Mouse (Mus musculus): ENCODE data around the gene Slc9a6. TPM values are rescaled to one million over a fixed set of nuclear protein-coding genes. Genes with fewer than 3 reads are reported as not detected.

Gene Slc9a6
- polyA plus RNA-seq, 1 experiment from 2014 or later, result 25.0 TPM

DNA sequence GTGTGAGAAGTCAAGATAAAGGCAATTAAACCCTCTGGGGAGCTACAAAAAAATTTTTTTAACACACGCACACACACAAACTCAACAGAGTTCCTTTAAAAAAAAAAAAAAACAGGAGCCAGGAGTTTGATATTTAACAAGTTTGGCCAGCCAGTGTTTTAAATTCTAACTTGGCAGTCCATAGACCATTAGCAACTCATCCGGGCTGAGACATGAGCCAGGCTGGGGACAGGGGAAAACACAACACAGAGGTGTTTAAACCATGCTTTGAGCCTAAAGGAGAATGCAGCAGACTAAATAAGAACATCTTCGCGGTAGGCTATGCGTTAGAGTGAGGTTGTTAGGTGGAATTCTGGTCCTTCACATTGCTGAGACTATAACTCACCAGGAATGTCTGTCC lies 58.5 kb downstream of the Slc9a6 start:
- Histone ChIP-seq H3K4me1 (0 out of 2 replicates have a peak, but pooled peaks cover 3% of the 10 kb centered on the region), H3K4me3 (no peak overlapping the region), H3K4me2 (no peak overlapping the region), H3K27ac (no peak overlapping the region), H3K27me3 (no peaks in the 10 kb centered on the region), H3K9ac (no peak overlapping the region), H3K9me3 (replicated peaks) (no peaks in the 10 kb centered on the region), H3K36me3 (ENCODE audit: poor library complexity, severe bottlenecking) (no peaks in the 10 kb centered on the region)
- no peak for ATAC-seq
- 92% methylated on average over 5 of the region's 5 CpGs for WGBS

- no peaks in the 10 kb centered on the region for H3K9me3 ChIP-seq (replicated peaks)
- H3K36me3 ChIP-seq (ENCODE audit: poor library complexity, severe bottlenecking), result no peaks in the 10 kb centered on the region
- no peak overlapping the region for H3K4me3 ChIP-seq
- WGBS, result 84% methylated on average over 3 of the region's 3 CpGs
- no peak overlapping the region for H3K27ac ChIP-seq
- no peak for ATAC-seq
- H3K27me3 ChIP-seq, result no peaks in the 10 kb centered on the region
- 0 out of 2 replicates have a peak, but pooled peaks cover under 1% of the 10 kb centered on the region for H3K4me1 ChIP-seq
- no peak overlapping the region for H3K9ac ChIP-seq
- no peak overlapping the region for H3K4me2 ChIP-seq
Measured at GRCm38 (mm10) chrX:56668501-56668900, 58.9 kb downstream of the Slc9a6 start.

GRCm38 (mm10) chrX:56675556-56675955 lies 66.0 kb downstream of the Slc9a6 start:
- H3K27me3 ChIP-seq, result no peaks in the 10 kb centered on the region
- H3K4me1 ChIP-seq, result no peaks in the 10 kb centered on the region
- H3K4me3 ChIP-seq, result no peak overlapping the region
- no peaks in the 10 kb centered on the region for H3K9me3 ChIP-seq (replicated peaks)
- ATAC-seq, result no peak
- 86% methylated on average over 6 of the region's 6 CpGs for WGBS
- no peak overlapping the region for H3K9ac ChIP-seq
- no peak overlapping the region for H3K27ac ChIP-seq
- no peaks in the 10 kb centered on the region for H3K36me3 ChIP-seq (ENCODE audit: poor library complexity, severe bottlenecking)
- H3K4me2 ChIP-seq, result no peak overlapping the region

- no peak for ATAC-seq
- Histone ChIP-seq H3K27ac (no peak overlapping the region), H3K4me3 (no peak overlapping the region), H3K4me2 (no peak overlapping the region), H3K4me1 (0 out of 2 replicates have a peak, but pooled peaks cover 2% of the 10 kb centered on the region), H3K9ac (no peak overlapping the region), H3K27me3 (no peaks in the 10 kb centered on the region), H3K36me3 (ENCODE audit: poor library complexity, severe bottlenecking) (no peaks in the 10 kb centered on the region), H3K9me3 (replicated peaks) (no peaks in the 10 kb centered on the region)
- 87% methylated on average over 6 of the region's 6 CpGs for WGBS
Measured at GRCm38 (mm10) chrX:56677736-56678135, 68.2 kb downstream of the Slc9a6 start.

DNA sequence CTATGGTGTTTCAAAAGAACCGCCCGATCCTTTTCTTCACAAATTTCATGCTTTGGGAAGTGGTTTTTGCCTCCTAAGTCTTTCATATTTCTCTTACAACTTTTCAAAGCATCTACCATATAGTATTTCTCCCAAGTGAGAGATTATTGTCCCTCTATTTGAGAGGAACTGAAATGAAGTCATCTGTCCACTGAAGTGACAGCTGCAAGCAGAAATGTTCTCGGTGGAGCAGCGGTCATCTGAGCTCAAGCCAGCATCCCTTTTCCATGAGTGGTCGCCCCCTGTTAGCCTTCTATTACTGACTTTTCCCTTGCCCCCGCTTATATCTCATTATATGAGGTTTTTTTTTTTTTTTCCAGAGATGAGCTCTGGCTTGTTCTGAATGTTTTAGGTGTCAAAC lies 69.5 kb downstream of the Slc9a6 start:
- WGBS, result 88% methylated on average over 6 of the region's 6 CpGs
- no peak for ATAC-seq

GRCm38 (mm10) chrX:56682156-56682720 lies 72.7 kb downstream of the Slc9a6 start:
- 0 out of 2 replicates have a peak, but pooled peaks cover 3% of the 10 kb centered on the region for H3K4me1 ChIP-seq
- H3K9ac ChIP-seq, result no peak overlapping the region
- H3K36me3 ChIP-seq (ENCODE audit: poor library complexity, severe bottlenecking), result no peaks in the 10 kb centered on the region
- no peak overlapping the region for H3K4me3 ChIP-seq
- no peaks in the 10 kb centered on the region for H3K27me3 ChIP-seq
- 32% methylated on average over 1 of the region's 1 CpGs for WGBS
- H3K27ac ChIP-seq, result no peak overlapping the region
- no peaks in the 10 kb centered on the region for H3K9me3 ChIP-seq (replicated peaks)
- no peak overlapping the region for H3K4me2 ChIP-seq
- ATAC-seq, result peak; percentile 70; the same call in 1 of the 2 replicates

More for the DNA sequence above, 69.5 kb downstream of the Slc9a6 start:
- no peaks in the 10 kb centered on the region for H3K36me3 ChIP-seq (ENCODE audit: poor library complexity, severe bottlenecking)
- no peaks in the 10 kb centered on the region for H3K9me3 ChIP-seq (replicated peaks)
- no peak overlapping the region for H3K9ac ChIP-seq
- H3K4me3 ChIP-seq, result no peak overlapping the region
- H3K4me1 ChIP-seq, result 0 out of 2 replicates have a peak, but pooled peaks cover 3% of the 10 kb centered on the region
- no peak overlapping the region for H3K27ac ChIP-seq
- H3K4me2 ChIP-seq, result no peak overlapping the region
- no peaks in the 10 kb centered on the region for H3K27me3 ChIP-seq

DNA sequence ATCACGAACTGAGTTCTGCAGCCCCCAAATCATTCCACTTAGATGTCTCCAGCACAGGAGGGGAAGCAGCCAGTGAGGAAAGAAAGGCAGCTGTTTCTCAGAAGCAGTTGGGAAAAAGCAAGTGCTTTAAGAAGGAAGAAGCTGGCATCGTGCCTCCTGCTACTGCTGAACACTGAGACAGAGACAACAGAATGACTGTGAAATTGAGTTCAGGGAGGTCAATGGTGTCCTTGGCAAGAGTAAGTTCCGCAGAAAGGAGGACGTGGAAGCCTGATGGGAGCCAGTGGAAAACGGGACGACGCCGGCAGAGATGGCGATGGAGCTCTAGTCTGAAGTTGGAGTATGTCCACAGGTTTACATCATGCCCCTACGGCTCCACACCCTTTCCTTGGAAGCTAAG lies 74.0 kb downstream of the Slc9a6 start:
- H3K27ac ChIP-seq, result no peak overlapping the region
- H3K4me1 ChIP-seq, result 0 out of 2 replicates have a peak, but pooled peaks cover 3% of the 10 kb centered on the region
- ATAC-seq, result no peak
- no peak overlapping the region for H3K4me2 ChIP-seq
- WGBS, result 84% methylated on average over 10 of the region's 10 CpGs
- no peaks in the 10 kb centered on the region for H3K9me3 ChIP-seq (replicated peaks)
- H3K36me3 ChIP-seq (ENCODE audit: poor library complexity, severe bottlenecking), result no peaks in the 10 kb centered on the region
- no peak overlapping the region for H3K4me3 ChIP-seq
- no peaks in the 10 kb centered on the region for H3K27me3 ChIP-seq
- H3K9ac ChIP-seq, result no peak overlapping the region

GRCm38 (mm10) chrX:56692554-56692953 lies 83.0 kb downstream of the Slc9a6 start:
- no peak for ATAC-seq
- no peak overlapping the region for H3K4me2 ChIP-seq
- no peak overlapping the region for H3K9ac ChIP-seq
- H3K36me3 ChIP-seq (ENCODE audit: poor library complexity, severe bottlenecking), result no peaks in the 10 kb centered on the region
- H3K4me1 ChIP-seq, result no peaks in the 10 kb centered on the region
- H3K4me3 ChIP-seq, result no peak overlapping the region
- H3K9me3 ChIP-seq (replicated peaks), result no peaks in the 10 kb centered on the region
- 92% methylated on average over 6 of the region's 6 CpGs for WGBS
- no peak overlapping the region for H3K27ac ChIP-seq
- H3K27me3 ChIP-seq, result no peaks in the 10 kb centered on the region

DNA sequence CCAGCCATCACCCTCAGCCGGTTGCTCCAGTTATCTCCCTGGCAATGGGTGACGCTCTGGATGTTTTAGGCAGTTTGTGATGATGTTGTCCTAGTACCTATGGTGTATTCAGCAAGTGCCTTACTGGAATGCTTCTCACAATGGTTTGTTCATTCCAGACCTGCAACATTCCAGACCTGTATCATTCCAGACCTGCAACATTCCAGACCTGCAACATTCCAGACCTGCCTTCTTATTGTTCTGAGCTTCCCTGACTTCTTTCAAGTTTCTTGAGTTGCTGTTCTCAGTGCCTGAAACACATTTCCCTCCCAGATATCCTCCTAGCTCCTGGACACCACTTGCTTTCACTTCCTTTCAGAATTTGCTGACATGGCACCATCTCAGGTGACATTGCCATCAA lies 85.0 kb downstream of the Slc9a6 start:
- no peaks in the 10 kb centered on the region for H3K36me3 ChIP-seq (ENCODE audit: poor library complexity, severe bottlenecking)
- no peak overlapping the region for H3K9ac ChIP-seq
- H3K9me3 ChIP-seq (replicated peaks), result no peaks in the 10 kb centered on the region
- no peak for ATAC-seq
- no peak overlapping the region for H3K4me2 ChIP-seq
- 88% methylated on average over 2 of the region's 2 CpGs for WGBS
- no peak overlapping the region for H3K4me3 ChIP-seq
- no peak overlapping the region for H3K27ac ChIP-seq
- H3K4me1 ChIP-seq, result no peaks in the 10 kb centered on the region
- H3K27me3 ChIP-seq, result no peaks in the 10 kb centered on the region

- Histone ChIP-seq H3K4me2 (no peak overlapping the region), H3K9ac (no peak overlapping the region), H3K36me3 (ENCODE audit: poor library complexity, severe bottlenecking) (no peaks in the 10 kb centered on the region), H3K4me1 (no peaks in the 10 kb centered on the region), H3K27ac (no peak overlapping the region), H3K4me3 (no peak overlapping the region), H3K27me3 (no peaks in the 10 kb centered on the region), H3K9me3 (replicated peaks) (no peaks in the 10 kb centered on the region)
- 87% methylated on average over 6 of the region's 6 CpGs for WGBS
- ATAC-seq, result no peak
Measured at GRCm38 (mm10) chrX:56697199-56697780, 87.7 kb downstream of the Slc9a6 start.

- no peaks in the 10 kb centered on the region for H3K27me3 ChIP-seq
- H3K36me3 ChIP-seq (ENCODE audit: poor library complexity, severe bottlenecking), result no peaks in the 10 kb centered on the region
- no peaks in the 10 kb centered on the region for H3K9me3 ChIP-seq (replicated peaks)
- H3K27ac ChIP-seq, result no peak overlapping the region
- H3K4me1 ChIP-seq, result no peaks in the 10 kb centered on the region
- H3K9ac ChIP-seq, result no peak overlapping the region
- no peak overlapping the region for H3K4me3 ChIP-seq
- no peak overlapping the region for H3K4me2 ChIP-seq
- no peak for ATAC-seq
- WGBS, result 86% methylated on average over 4 of the region's 4 CpGs
Measured at GRCm38 (mm10) chrX:56697886-56698285, 88.3 kb downstream of the Slc9a6 start.

DNA sequence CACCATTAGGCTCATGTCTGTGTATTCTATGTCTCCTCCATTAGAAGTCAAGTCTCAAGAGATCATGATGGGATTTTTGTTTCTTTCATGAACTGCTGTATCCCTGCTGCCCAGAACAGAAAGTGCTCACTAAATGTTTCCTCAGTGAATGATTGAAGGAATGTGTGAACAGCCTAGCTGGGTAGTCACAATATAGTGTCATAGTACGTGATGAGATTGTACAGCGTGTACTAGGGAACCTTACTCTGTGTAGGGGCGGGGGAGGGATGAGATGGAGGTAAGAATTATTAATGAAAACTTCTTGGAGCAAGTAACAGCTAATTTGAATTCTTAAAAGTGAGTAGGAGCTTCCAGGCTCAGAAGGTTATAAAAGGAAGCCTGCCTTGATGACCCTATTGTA lies 91.7 kb downstream of the Slc9a6 start:
- Histone ChIP-seq H3K9ac (no peak overlapping the region), H3K4me3 (no peak overlapping the region), H3K36me3 (ENCODE audit: poor library complexity, severe bottlenecking) (no peaks in the 10 kb centered on the region), H3K4me2 (no peak overlapping the region), H3K27me3 (no peaks in the 10 kb centered on the region), H3K27ac (no peak overlapping the region), H3K4me1 (no peaks in the 10 kb centered on the region), H3K9me3 (replicated peaks) (no peaks in the 10 kb centered on the region)
- no peak for ATAC-seq
- 84% methylated on average over 3 of the region's 3 CpGs for WGBS
